Mouse (Mus musculus) cerebellum, adult 18-20 months (tissue): Measurements from ENCODE around the gene Ackr4.

Experiments used
- DNase-seq, 2 experiments: peaks; one replicate each; pipeline ENCODE4 v3.0.0; 2021

Ackr4 gene

GRCm38 (mm10) chr9:104104986-104105385, 21.7 kb downstream of the Ackr4 start:
- DNase-seq = no peak

- no peak for DNase-seq
Measured at GRCm38 (mm10) chr9:104102901-104103300, 23.8 kb downstream of the Ackr4 start.

GRCm38 (mm10) chr9:104102301-104102700, 24.4 kb downstream of the Ackr4 start:
- no peak for DNase-seq

DNA sequence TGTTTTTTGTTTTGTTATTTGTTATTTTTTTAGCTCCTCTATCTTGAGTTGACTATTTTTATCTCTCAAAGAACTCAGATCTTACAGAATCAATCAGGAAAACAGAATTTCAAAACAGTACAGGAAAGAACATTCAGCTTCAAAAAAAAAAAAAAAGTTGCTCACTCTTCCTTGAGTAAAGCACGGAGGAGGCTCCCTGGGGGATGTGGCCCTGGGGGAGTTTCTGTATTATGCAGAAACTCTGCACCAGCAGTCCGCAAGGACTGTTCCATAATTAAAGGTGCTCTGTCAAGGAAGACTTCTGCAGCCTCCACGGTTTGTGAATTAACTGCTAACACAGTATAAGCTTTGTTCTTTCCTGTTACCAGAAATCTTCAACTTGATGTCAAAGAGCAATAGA, 25.3 kb downstream of the Ackr4 start:
- DNase-seq = no peak

DNA sequence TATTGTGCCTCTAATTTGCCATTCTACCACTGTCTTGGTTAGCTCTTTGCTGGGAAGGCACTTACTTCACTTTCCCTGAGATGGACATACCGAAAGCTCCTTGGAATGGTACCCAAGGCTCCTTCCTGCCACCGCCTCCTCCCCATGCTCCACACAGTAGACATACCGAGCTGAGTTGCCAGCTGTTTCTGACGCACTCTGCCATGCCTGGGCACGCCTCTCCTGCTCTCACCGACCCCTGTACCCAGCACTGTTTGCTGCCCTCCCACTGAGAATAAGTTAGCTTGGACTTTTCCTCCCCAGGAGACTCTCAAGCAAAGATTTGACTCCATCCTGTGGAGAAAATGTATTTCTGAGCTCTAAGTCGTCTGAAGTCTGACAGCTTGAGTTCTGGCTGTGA, 25.9 kb downstream of the Ackr4 start:
- no peak for DNase-seq

GRCm38 (mm10) chr9:104099060-104099459, 27.7 kb downstream of the Ackr4 start:
- no peak for DNase-seq

DNA sequence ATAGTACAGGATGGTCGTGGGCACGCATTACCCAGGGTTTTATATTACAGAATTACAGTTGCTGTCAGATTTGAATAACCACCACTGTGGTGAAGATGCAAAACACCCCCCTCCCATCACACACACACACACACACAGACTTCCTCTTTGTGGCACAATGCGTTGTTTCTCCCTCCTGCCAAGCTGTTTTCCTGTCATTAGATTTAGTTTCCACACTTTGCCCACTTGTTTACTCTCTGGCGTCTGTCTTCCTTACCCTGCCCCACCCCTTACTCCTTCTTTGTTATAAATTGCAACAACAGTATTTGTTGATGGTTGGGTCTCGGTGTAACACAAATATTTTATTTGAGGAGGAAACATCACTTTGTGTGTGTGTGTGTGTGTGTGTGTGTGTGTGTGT, 28.5 kb downstream of the Ackr4 start:
- DNase-seq = no peak

DNA sequence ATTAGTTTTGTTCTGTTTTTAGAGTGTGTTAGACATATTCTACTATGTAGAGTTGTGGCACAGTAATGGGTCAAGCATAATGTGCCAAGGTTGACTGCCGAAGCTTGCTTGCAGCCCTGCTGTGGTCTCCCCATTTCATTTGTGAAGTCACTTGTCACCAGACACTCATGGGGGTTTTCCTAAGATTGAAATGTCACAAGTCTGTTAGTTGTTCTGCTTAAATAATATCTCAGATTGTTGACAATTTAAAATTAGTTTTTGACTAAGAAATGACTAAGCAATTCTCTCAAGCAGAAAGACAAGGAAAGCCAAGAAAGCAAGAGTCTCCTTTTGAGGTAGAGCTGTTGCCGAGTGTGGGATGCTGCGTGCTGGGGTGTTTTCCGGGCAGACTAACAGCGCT, 33.8 kb downstream of the Ackr4 start:
- DNase-seq = no peak

DNA sequence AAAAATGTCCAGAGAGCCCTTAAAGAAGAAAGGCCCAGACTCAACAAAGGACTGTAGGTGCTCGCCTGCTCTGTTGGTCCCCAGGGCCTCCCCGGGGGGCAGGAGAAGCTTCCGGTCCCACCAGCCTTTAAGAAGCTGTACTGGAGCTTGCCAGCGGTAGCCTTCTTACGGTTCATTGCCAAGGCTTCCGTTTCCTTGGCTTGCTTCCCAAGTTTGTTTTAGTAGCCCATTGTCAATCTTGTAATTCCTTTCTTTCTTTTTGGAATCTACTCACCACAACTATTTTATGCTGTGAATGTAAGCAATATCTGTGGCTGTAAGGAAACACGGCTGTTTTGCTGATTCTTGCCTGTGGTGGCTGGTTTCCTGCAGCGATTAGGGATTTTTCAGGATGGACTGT, 38.2 kb downstream of the Ackr4 start:
- DNase-seq = no peak

DNA sequence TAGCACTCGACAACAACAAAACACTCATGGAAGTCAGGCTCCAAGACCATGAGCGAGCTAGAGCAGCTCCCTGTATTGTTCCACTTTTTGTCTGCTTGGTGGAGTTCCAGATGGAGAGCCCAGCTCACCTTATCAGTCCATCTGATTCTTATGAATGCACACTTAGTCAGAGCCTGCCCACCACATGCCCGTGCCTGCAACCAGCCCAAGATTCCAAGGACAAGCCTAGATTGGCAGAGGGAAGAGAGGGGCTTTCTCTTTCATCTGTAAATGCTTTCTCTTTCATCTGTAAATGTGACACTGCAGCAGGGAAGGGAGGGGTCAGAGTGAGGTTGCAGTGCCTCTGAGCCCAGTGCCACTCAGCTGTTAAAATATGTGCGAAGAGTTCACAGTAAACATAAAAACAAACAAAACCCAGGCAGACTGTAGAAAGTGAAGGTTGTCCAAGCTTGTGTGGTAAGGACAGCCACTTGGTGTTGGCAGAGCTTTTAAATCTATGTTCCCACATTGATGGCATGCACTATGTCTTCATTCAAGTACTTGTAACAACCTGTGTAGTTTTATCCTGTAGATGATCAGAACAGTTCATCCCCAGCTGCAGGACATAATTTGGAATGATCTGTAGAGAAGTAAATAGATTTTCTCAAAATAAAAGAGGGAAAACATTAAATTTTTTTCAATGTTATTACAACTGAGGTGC, 40.9 kb downstream of the Ackr4 start:
- no peak for DNase-seq

GRCm38 (mm10) chr9:104080038-104080437, 46.7 kb downstream of the Ackr4 start:
- no peak for DNase-seq

GRCm38 (mm10) chr9:104079379-104079778, 47.4 kb downstream of the Ackr4 start:
- peak in 1 of 2 experiments; percentile 24 for DNase-seq

DNA sequence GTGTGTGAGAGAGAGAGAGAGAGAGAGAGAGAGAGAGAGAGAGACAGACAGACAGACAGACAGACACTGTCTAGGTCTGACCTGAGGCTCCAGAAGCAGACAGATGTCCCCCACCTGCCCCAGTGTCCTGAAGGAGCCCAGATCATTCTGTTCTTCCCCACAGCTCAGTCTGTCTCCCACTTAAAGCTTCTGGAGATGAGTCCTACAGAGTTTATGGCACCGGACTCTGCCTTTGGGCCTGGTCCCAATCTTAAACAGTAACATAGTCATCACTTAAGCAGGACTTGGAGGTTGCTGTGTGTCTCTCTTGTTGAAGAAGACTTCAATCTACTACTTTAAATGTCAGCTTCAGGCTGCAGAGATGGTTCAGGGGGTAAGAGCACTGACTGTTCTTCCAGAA, 48.0 kb downstream of the Ackr4 start:
- DNase-seq = no peak

DNA sequence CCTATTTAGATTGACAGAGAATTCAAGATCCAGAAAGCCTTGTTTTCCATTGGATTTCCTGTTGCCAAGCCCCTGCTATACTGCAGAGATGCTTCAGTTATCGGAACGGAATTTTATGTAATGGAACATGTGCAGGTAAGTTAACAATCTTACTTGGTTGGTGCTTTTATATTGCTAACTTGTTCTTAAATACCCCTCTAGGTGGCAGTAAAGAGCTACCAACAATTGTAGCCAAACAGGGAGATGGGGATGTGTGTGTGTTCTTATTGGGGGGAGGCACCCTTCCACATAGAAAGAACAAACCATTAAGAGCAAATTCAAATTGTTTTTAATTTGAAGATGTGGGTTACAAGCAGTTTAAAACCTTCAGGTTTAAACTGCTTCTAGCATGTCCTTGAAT, 50.9 kb downstream of the Ackr4 start:
- no peak for DNase-seq

GRCm38 (mm10) chr9:104070863-104071604, 55.7 kb downstream of the Ackr4 start:
- DNase-seq = no peak

DNA sequence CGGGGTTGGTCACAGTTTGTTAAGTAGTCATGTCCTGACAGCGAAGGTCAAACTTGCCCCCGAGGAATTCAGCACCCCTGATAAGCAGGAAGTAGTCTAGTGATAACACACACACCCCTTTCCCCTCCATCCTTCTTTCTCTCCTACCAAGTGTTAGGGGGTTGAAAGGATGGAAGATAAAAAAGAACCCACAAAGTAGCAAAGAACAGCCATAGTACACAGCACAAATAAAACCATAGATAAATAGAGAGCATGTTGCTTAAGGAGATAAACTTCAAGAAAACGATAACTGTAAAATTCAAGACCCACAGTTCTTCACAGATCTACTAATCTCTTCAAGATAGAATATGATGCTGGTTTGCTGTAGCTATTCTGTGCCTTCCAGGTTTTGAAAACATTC, 56.5 kb downstream of the Ackr4 start:
- no peak for DNase-seq

DNA sequence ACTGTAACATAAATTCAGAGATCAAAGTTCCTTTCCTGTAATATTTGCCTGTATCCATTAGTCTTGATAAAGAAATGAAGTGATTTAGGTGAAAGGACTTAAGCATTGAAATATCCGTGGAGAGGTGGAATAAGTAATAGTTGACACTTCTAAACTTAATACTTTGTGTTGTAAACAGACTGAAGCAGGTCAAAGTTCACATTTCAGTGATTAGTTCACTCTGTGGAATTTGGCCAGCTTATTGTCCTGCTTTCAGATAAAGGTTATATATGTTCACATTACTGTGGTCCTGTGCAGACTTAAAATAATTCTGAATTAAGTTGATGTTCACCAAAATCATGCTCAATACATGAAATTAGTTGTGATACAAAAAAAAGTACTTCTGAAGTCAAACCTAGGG, 62.2 kb downstream of the Ackr4 start:
- no peak for DNase-seq

GRCm38 (mm10) chr9:104063244-104063961, 63.3 kb downstream of the Ackr4 start, which contains the start of gene Acad11:
Acad11 (plus strand) TSS chr9:104063377.
- peak; percentile 82 to 91 for DNase-seq

- DNase-seq = peak; percentile 68 to 81
Measured at GRCm38 (mm10) chr9:104062430-104063243, 64.1 kb downstream of the Ackr4 start, which contains the start of gene Uba5. Uba5 (minus strand) TSS chr9:104063134.

GRCm38 (mm10) chr9:104051028-104051427, 75.7 kb downstream of the Ackr4 start:
- DNase-seq = no peak

GRCm38 (mm10) chr9:104043676-104044075, 83.1 kb downstream of the Ackr4 start:
- no peak for DNase-seq

GRCm38 (mm10) chr9:104040362-104040761, 86.4 kb downstream of the Ackr4 start, which contains the start of gene Gm28305:
Gm28305 (plus strand) TSS chr9:104040662.
- no peak for DNase-seq

GRCm38 (mm10) chr9:104039742-104040141, 87.0 kb downstream of the Ackr4 start:
- no peak for DNase-seq
